Mouse (Mus musculus) myocyte (in vitro differentiated cells): Measurements from ENCODE around the gene Tigit.

Source experiments
- MAX ChIP-seq: IDR thresholded peaks from one replicate; pipeline ENCODE4 v1.6.1; 2011; ENCODE audit warnings: low read depth, mild to moderate bottlenecking, control low read depth
- POLR2A ChIP-seq: IDR thresholded peaks from one replicate; pipeline ENCODE4 v1.6.1; 2011; ENCODE audit warnings: low read depth, mild to moderate bottlenecking, control low read depth, moderate library complexity; ENCODE audit not compliant: insufficient read length
- POLR2AphosphoS2 ChIP-seq: IDR thresholded peaks from one replicate; pipeline ENCODE4 v1.6.1; 2011; ENCODE audit warnings: low read depth, control low read depth; ENCODE audit not compliant: insufficient read length
- TCF12 ChIP-seq: IDR thresholded peaks from one replicate; pipeline ENCODE4 v1.6.1; 2011; ENCODE audit warnings: mild to moderate bottlenecking, control low read depth; ENCODE audit not compliant: poor library complexity, insufficient read depth, severe bottlenecking

DNA sequence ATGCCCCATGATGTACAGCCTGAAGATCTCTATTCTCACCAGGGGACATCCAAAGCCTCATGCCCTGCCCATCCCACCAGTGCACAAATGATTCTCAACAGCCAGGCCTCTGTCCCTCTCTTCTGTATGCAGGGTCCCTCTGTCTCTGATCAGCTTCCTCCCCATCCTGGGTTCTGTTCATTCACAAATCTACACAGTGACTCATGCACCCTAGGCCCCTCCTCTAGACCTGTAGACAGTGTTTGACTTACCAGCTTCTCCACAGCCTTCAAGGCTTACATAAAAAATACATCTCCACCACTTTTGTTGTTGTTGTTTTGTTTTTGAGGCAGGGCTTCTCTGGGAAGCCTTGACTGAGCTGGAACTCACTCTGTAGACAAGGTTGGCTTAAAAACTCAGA, 915 bp upstream of the Tigit start:
- no peak for TF ChIP-seq MAX
- TF ChIP-seq POLR2A = no peak
- no peak for TF ChIP-seq TCF12
- TF ChIP-seq POLR2AphosphoS2 = no peak
